Mouse (Mus musculus): ENCODE results near the gene Ifi204. TPM values are rescaled to one million over a fixed set of nuclear protein-coding genes. Genes with fewer than 3 reads are reported as not detected.
"Not testable (repeated sequence)": the region's sequence is repeated elsewhere in the genome, so short reads cannot be mapped to it uniquely, and the experiment has no call there.

Ifi204 gene
- polyA plus RNA-seq, 1 experiment from 2014 or later = 3.0 TPM

- ATAC-seq (replicated peaks; ENCODE audit: low FRiP score) = no peak
- Histone ChIP-seq H3K4me2 (no peak overlapping the region), H3K4me3 (ENCODE audit: low read depth, low read length) (no peak overlapping the region), H3K4me1 (replicated peaks; ENCODE audit: control insufficient read depth, insufficient read depth, low read length) (no peaks in the 10 kb centered on the region), H3K27ac (ENCODE audit: low read depth, low read length) (no peak overlapping the region), H3K36me3 (ENCODE audit: control insufficient read depth, insufficient read depth, low read length) (no peaks in the 10 kb centered on the region), H3K9ac (ENCODE audit: low read depth, low read length) (no peak overlapping the region), H3K27me3 (replicated peaks; ENCODE audit: control insufficient read depth, insufficient read depth, low read length) (no peaks in the 10 kb centered on the region), H3K9me3 (ENCODE audit: control insufficient read depth, low read length) (no peaks in the 10 kb centered on the region)
- no peak for DNase-seq (ENCODE audit: low spot score)
These were observed 26.2 kb downstream of the Ifi204 start for GRCm38 (mm10) chr1:173740537-173740936.

- Histone ChIP-seq H3K4me2 (no peak overlapping the region), H3K27me3 (replicated peaks; ENCODE audit: control insufficient read depth, insufficient read depth, low read length) (no peaks in the 10 kb centered on the region), H3K9ac (ENCODE audit: low read depth, low read length) (no peak overlapping the region), H3K36me3 (ENCODE audit: control insufficient read depth, insufficient read depth, low read length) (no peaks in the 10 kb centered on the region), H3K4me3 (ENCODE audit: low read depth, low read length) (no peak overlapping the region), H3K27ac (ENCODE audit: low read depth, low read length) (no peak overlapping the region), H3K9me3 (ENCODE audit: control insufficient read depth, low read length) (no peaks in the 10 kb centered on the region), H3K4me1 (replicated peaks; ENCODE audit: control insufficient read depth, insufficient read depth, low read length) (no peaks in the 10 kb centered on the region)
- 46% methylated on average over 2 of the region's 2 CpGs for WGBS
- DNase-seq (ENCODE audit: low spot score) (no peak), ATAC-seq (replicated peaks; ENCODE audit: low FRiP score) (no peak)
These were observed 29.8 kb downstream of the Ifi204 start for GRCm38 (mm10) chr1:173736986-173737385.

GRCm38 (mm10) chr1:173735015-173735414, 31.7 kb downstream of the Ifi204 start:
- not testable (repeated sequence) for H3K27me3 ChIP-seq (replicated peaks; ENCODE audit: control insufficient read depth, insufficient read depth, low read length); DNase-seq (ENCODE audit: low spot score); ATAC-seq (replicated peaks; ENCODE audit: low FRiP score); H3K9me3 ChIP-seq (ENCODE audit: control insufficient read depth, low read length); H3K27ac ChIP-seq (ENCODE audit: low read depth, low read length); H3K9ac ChIP-seq (ENCODE audit: low read depth, low read length); H3K4me1 ChIP-seq (replicated peaks; ENCODE audit: control insufficient read depth, insufficient read depth, low read length); H3K4me2 ChIP-seq; H3K36me3 ChIP-seq (ENCODE audit: control insufficient read depth, insufficient read depth, low read length); H3K4me3 ChIP-seq (ENCODE audit: low read depth, low read length)
- 83% methylated on average over 4 of the region's 4 CpGs for WGBS

GRCm38 (mm10) chr1:173733219-173733618, 33.5 kb downstream of the Ifi204 start:
- Histone ChIP-seq H3K27me3 (replicated peaks; ENCODE audit: control insufficient read depth, insufficient read depth, low read length) (no peaks in the 10 kb centered on the region), H3K4me1 (replicated peaks; ENCODE audit: control insufficient read depth, insufficient read depth, low read length) (no peaks in the 10 kb centered on the region), H3K4me3 (ENCODE audit: low read depth, low read length) (no peak overlapping the region), H3K9me3 (ENCODE audit: control insufficient read depth, low read length) (no peaks in the 10 kb centered on the region), H3K27ac (ENCODE audit: low read depth, low read length) (no peak overlapping the region), H3K9ac (ENCODE audit: low read depth, low read length) (no peak overlapping the region), H3K36me3 (ENCODE audit: control insufficient read depth, insufficient read depth, low read length) (no peaks in the 10 kb centered on the region), H3K4me2 (no peak overlapping the region)
- 31% methylated on average over 7 of the region's 7 CpGs for WGBS
- peak; percentile 56 for ATAC-seq (replicated peaks; ENCODE audit: low FRiP score)
- no peak for DNase-seq (ENCODE audit: low spot score)

Other genes starting within 250 kb of the Ifi204 start
- gene Ifi214, start 231.0 kb downstream of the Ifi204 start, polyA plus RNA-seq (2014; fragmentation: Nextera tagmentation; extraction: Ambion mirVana) = not detected in 2 replicates
- gene Ifi213, start 167.7 kb downstream of the Ifi204 start, polyA plus RNA-seq (2014; fragmentation: Nextera tagmentation; extraction: Ambion mirVana) = not detected in 2 replicates
- gene Ifi209, start 136.0 kb downstream of the Ifi204 start, polyA plus RNA-seq (2014; fragmentation: Nextera tagmentation; extraction: Ambion mirVana) = 0.08 and 0.22 TPM in 2 replicates
- not detected in 2 replicates for gene Ifi208, start 93.3 kb downstream of the Ifi204 start, polyA plus RNA-seq (2014; fragmentation: Nextera tagmentation; extraction: Ambion mirVana)
- gene Ifi207, start 25.2 kb downstream of the Ifi204 start, polyA plus RNA-seq (2014; fragmentation: Nextera tagmentation; extraction: Ambion mirVana) = 1.5 and 1.7 TPM in 2 replicates
- 0.64 and 0.88 TPM in 2 replicates for gene Ifi211, start 146.1 kb upstream of the Ifi204 start, polyA plus RNA-seq (2014; fragmentation: Nextera tagmentation; extraction: Ambion mirVana)
- 1.8 and 2.0 TPM in 2 replicates for gene Mndal, start 175.5 kb upstream of the Ifi204 start, polyA plus RNA-seq (2014; fragmentation: Nextera tagmentation; extraction: Ambion mirVana)
- gene Ifi203, start 175.7 kb upstream of the Ifi204 start, polyA plus RNA-seq (2014; fragmentation: Nextera tagmentation; extraction: Ambion mirVana) = 0.74 and 0.78 TPM in 2 replicates
- gene Ifi202b, start 215.8 kb upstream of the Ifi204 start, polyA plus RNA-seq (2014; fragmentation: Nextera tagmentation; extraction: Ambion mirVana) = not detected in 2 replicates